Mouse (Mus musculus): ENCODE results near the gene Gprasp2.
"Not testable (repeated sequence)": the region's sequence is repeated elsewhere in the genome, so short reads cannot be mapped to it uniquely, and the experiment has no call there.

GRCm38 (mm10) chrX:135835896-135836295 lies 2.9 kb upstream of the Gprasp2 start:
- not testable (repeated sequence) for TF ChIP-seq CTCF (IDR thresholded peaks at IDR 0.05; ENCODE audit: extremely low read depth, insufficient read length, insufficient replicate concordance, low read depth, low read length); POLR2A (IDR thresholded peaks at IDR 0.05; ENCODE audit: low read depth, low read length)

Data from small intestine, adult 2 months (tissue).